Mouse (Mus musculus): Measurements from ENCODE around the gene Zfr2. TPM values are rescaled to one million over a fixed set of nuclear protein-coding genes. Genes with fewer than 3 reads are reported as not detected.

Zfr2 gene
- total RNA-seq (2021), result 1 to 10 TPM; 2.3 to 2.5 TPM
- long read RNA-seq, experiment 1, partial matches to known transcripts, result 0 of 1 reads
- long read RNA-seq, experiment 1, other reads (novel, unspliced or antisense), result 0 of 1 reads
- long read RNA-seq, experiment 2, partial matches to known transcripts, result 0 of 1 reads
- long read RNA-seq, experiment 2, other reads (novel, unspliced or antisense), result 0 of 1 reads

- peak; percentile 84 to 86 for DNase-seq
Observed at GRCm38 (mm10) chr10:81232580-81233225, at the start of gene Zfr2. Zfr2 (plus strand) TSS chr10:81233155.

GRCm38 (mm10) chr10:81183805-81184204 lies 49.1 kb upstream of the Zfr2 start, which contains the start of gene 4930442H23Rik:
4930442H23Rik (minus strand) TSS chr10:81183849.
- no peak for DNase-seq

- DNase-seq, result no peak
Observed at GRCm38 (mm10) chr10:81184765-81185164, 48.2 kb upstream of the Zfr2 start.

- no peak for DNase-seq
Observed at GRCm38 (mm10) chr10:81187161-81187560, 45.8 kb upstream of the Zfr2 start.

- peak in 1 of 2 experiments; percentile 10 for DNase-seq
Observed at GRCm38 (mm10) chr10:81189821-81190220, 43.1 kb upstream of the Zfr2 start.

- peak in 1 of 2 experiments; percentile 28 for DNase-seq
Observed at GRCm38 (mm10) chr10:81190236-81190911, 42.6 kb upstream of the Zfr2 start.

GRCm38 (mm10) chr10:81190912-81191321 lies 42.0 kb upstream of the Zfr2 start:
- DNase-seq, result peak in 1 of 2 experiments; percentile 13

- DNase-seq, result peak; percentile 35 to 57
Observed at GRCm38 (mm10) chr10:81191342-81191982, 41.5 kb upstream of the Zfr2 start.

GRCm38 (mm10) chr10:81192270-81192967 lies 40.5 kb upstream of the Zfr2 start:
- peak; percentile 87 to 90 for DNase-seq

- DNase-seq, result peak in 1 of 2 experiments; percentile 66
Observed at GRCm38 (mm10) chr10:81192968-81193501, 39.9 kb upstream of the Zfr2 start.

- DNase-seq, result peak; percentile 77
Observed at GRCm38 (mm10) chr10:81193991-81194774, 38.8 kb upstream of the Zfr2 start.

- peak in 1 of 2 experiments; percentile 48 for DNase-seq
Observed at GRCm38 (mm10) chr10:81195300-81195699, 37.7 kb upstream of the Zfr2 start.

GRCm38 (mm10) chr10:81196470-81197065 lies 36.4 kb upstream of the Zfr2 start:
- DNase-seq, result peak in 1 of 2 experiments; percentile 47

- DNase-seq, result peak; percentile 59 to 73
Observed at GRCm38 (mm10) chr10:81197305-81197704, 35.6 kb upstream of the Zfr2 start.

GRCm38 (mm10) chr10:81198230-81198629 lies 34.7 kb upstream of the Zfr2 start:
- DNase-seq, result peak; percentile 55 to 85

- DNase-seq, result peak in 1 of 2 experiments; percentile 26
Observed at GRCm38 (mm10) chr10:81198990-81199389, 34.0 kb upstream of the Zfr2 start.

- DNase-seq, result peak in 1 of 2 experiments; percentile 22
Observed at GRCm38 (mm10) chr10:81200141-81200540, 32.8 kb upstream of the Zfr2 start.

GRCm38 (mm10) chr10:81200605-81201287 lies 32.2 kb upstream of the Zfr2 start:
- DNase-seq, result peak in 1 of 2 experiments; percentile 25

Measured in heart, adult 18-20 months (tissue).